Mouse (Mus musculus): ENCODE results near the gene Ssbp3. TPM values are rescaled to one million over a fixed set of nuclear protein-coding genes. Genes with fewer than 3 reads are reported as not detected.

Ssbp3 gene
- total and polyA plus RNA-seq, 3 experiments: 30.5 to 242 (median 116) TPM

DNA sequence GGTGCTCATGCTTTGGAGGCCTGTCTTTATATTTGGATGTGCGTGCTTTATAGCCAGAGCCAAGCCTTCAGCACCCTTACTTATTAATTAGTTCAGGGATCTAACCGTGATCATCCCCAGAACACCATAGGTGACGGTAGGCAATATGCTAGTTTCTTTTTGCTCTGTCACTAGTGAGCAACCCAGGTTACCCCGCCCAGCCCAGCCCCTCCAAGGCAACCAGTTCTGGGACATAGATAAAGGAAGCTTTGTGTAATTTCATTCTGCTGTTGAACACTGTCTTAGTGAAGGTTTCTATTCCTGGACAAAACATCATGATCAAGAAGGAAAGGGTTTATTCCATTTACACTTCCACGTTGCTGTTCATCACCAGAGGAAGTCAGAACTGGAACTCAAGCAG, 94.7 kb downstream of the Ssbp3 start:
- Histone ChIP-seq H3K27ac (ENCODE audit: control insufficient read depth, low read depth, low read length) (peak overlapping the region; percentile 41), H3K9me3 (replicated peaks; ENCODE audit: insufficient read depth, low read length) (no peaks in the 10 kb centered on the region), H3K4me3 (ENCODE audit: control insufficient read depth in 1 of 2, insufficient read depth in 1 of 2, low read depth in 2 of 2, low read length in 2 of 2) (peak overlapping the region in 1 of 2 experiments; percentile 21; a peak in 1 of 4 replicates), H3K4me1 (ENCODE audit: control insufficient read depth in 1 of 2, insufficient read depth in 2 of 2, low read length in 2 of 2) (peaks cover 45 to 64% of the 10 kb centered on the region in 2 experiments), H3K27me3 (ENCODE audit: control insufficient read depth in 1 of 2, insufficient read depth in 2 of 2, low read length in 2 of 2) (no peaks in the 10 kb centered on the region), H3K36me3 (ENCODE audit: control insufficient read depth in 1 of 2, insufficient read depth in 2 of 2, low read length in 2 of 2) (peaks cover 2 to 56% of the 10 kb centered on the region in 2 experiments), H3K9ac (ENCODE audit: control insufficient read depth, low read depth, low read length, poor library complexity, severe bottlenecking) (no peak overlapping the region), H3K79me2 (ENCODE audit: control insufficient read depth, insufficient read depth, low read length, poor library complexity) (peaks cover 19% of the 10 kb centered on the region)
- DNase-seq (ENCODE audit: low read depth, low spot score): peak; percentile 51
- TF ChIP-seq EP300 (IDR thresholded peaks at IDR 0.05; ENCODE audit: low read depth in 1 of 2, low read length in 2 of 2) (no peak), NRF1 (IDR thresholded peaks at IDR 0.05; ENCODE audit: insufficient read depth, low read depth, low read length, poor library complexity, severe bottlenecking) (no peak), POLR2AphosphoS2 (IDR thresholded peaks at IDR 0.05; ENCODE audit: low read length) (no peak), CHD1 (IDR thresholded peaks at IDR 0.05; ENCODE audit: low read depth, low read length) (no peak), ZMIZ1 (IDR thresholded peaks at IDR 0.05; ENCODE audit: low read depth, low read length) (no peak), KAT2A (conservative IDR thresholded peaks at IDR 0.05; ENCODE audit: low read depth, low read length) (no peak), SIN3A (IDR thresholded peaks at IDR 0.05; ENCODE audit: low read length) (no peak), MYC (IDR thresholded peaks at IDR 0.05; ENCODE audit: low read depth, low read length) (no peak), ZNF384 (IDR thresholded peaks at IDR 0.05; ENCODE audit: low read depth, low read length) (no peak)

DNA sequence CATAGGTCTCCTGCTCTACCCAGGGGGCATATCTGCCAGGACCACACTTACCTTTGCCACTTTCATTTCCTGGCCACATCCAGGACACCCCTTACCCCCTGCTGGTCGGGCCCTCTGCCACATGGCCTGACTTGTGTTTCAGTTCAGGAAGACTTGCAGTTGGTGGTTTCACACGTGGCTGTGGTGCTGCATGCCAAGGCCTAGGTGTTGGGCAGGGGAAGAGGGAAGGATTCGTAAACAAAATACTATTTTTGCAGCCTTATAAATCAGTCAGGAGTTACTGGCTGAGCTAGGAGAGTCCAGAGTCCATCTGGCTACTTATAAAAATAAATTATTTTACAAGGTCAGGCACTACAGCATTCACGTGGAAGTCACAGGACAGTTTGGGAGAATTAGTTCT, 95.7 kb downstream of the Ssbp3 start:
- no peaks in the 10 kb centered on the region for H3K27me3 ChIP-seq (ENCODE audit: control insufficient read depth in 1 of 2, insufficient read depth in 2 of 2, low read length in 2 of 2)
- H3K4me1 ChIP-seq (ENCODE audit: control insufficient read depth in 1 of 2, insufficient read depth in 2 of 2, low read length in 2 of 2): peaks cover 43 to 54% of the 10 kb centered on the region in 2 experiments
- peak overlapping the region; percentile 80 for H3K27ac ChIP-seq (ENCODE audit: control insufficient read depth, low read depth, low read length)
- no peaks in the 10 kb centered on the region for H3K9me3 ChIP-seq (replicated peaks; ENCODE audit: insufficient read depth, low read length)
- peaks cover 2 to 48% of the 10 kb centered on the region in 2 experiments for H3K36me3 ChIP-seq (ENCODE audit: control insufficient read depth in 1 of 2, insufficient read depth in 2 of 2, low read length in 2 of 2)
- H3K9ac ChIP-seq (ENCODE audit: control insufficient read depth, low read depth, low read length, poor library complexity, severe bottlenecking): no peak overlapping the region
- no peak for TF ChIP-seq MEF2A (IDR thresholded peaks at IDR 0.05; ENCODE audit: extremely low read depth, insufficient replicate concordance, low read depth, low read length, poor library complexity, severe bottlenecking)
- peak; percentile 62; the same call in 1 of the 2 replicates for TF ChIP-seq MXI1 (IDR thresholded peaks at IDR 0.05; ENCODE audit: low read depth, low read length)
- 0 out of 2 replicates have a peak, but pooled peaks have one; percentile 1 for TF ChIP-seq MYC (IDR thresholded peaks at IDR 0.05; ENCODE audit: low read depth, low read length)
- TF ChIP-seq E2F4 (IDR thresholded peaks at IDR 0.05; ENCODE audit: borderline replicate concordance, low read depth, low read length): no peak
- no peak overlapping the region for H3K4me3 ChIP-seq (ENCODE audit: control insufficient read depth in 1 of 2, insufficient read depth in 1 of 2, low read depth in 2 of 2, low read length in 2 of 2)
- H3K79me2 ChIP-seq (ENCODE audit: control insufficient read depth, insufficient read depth, low read length, poor library complexity): peaks cover 16% of the 10 kb centered on the region
- peak; percentile 29 for DNase-seq (ENCODE audit: low read depth, low spot score)

DNA sequence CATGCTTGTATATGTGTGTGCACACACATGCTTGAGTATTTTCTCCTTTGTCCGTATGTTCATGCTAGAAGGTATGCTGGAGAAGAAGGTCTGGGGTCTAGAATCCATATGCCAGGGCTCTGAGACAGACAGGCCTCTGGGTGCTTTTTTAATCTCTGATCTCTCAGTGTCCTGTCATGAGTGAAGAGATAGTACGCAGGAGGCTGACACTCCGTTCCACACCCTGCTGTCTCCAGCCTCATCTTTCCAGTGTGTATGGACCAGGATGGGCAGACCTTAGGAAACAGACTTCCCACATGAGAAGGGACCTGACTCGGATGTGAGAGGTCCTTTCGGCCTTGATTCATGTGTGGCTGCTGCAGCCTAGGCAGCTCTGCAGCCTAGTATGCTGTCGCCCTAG, 96.3 kb downstream of the Ssbp3 start:
- Histone ChIP-seq H3K79me2 (ENCODE audit: control insufficient read depth, insufficient read depth, low read length, poor library complexity) (peaks cover 14% of the 10 kb centered on the region), H3K27ac (ENCODE audit: control insufficient read depth, low read depth, low read length) (peak overlapping the region; percentile 80), H3K27me3 (ENCODE audit: control insufficient read depth in 1 of 2, insufficient read depth in 2 of 2, low read length in 2 of 2) (no peaks in the 10 kb centered on the region), H3K4me3 (ENCODE audit: control insufficient read depth in 1 of 2, insufficient read depth in 1 of 2, low read depth in 2 of 2, low read length in 2 of 2) (no peak overlapping the region), H3K36me3 (ENCODE audit: control insufficient read depth in 1 of 2, insufficient read depth in 2 of 2, low read length in 2 of 2) (peaks cover 4 to 43% of the 10 kb centered on the region in 2 experiments), H3K9me3 (replicated peaks; ENCODE audit: insufficient read depth, low read length) (no peaks in the 10 kb centered on the region), H3K4me1 (ENCODE audit: control insufficient read depth in 1 of 2, insufficient read depth in 2 of 2, low read length in 2 of 2) (peaks cover 40 to 48% of the 10 kb centered on the region in 2 experiments), H3K9ac (ENCODE audit: control insufficient read depth, low read depth, low read length, poor library complexity, severe bottlenecking) (peak overlapping the region; percentile 16; the same call in 1 of the 2 replicates)
- DNase-seq (ENCODE audit: low read depth, low spot score): no peak
- no peak for TF ChIP-seq MYB (IDR thresholded peaks at IDR 0.05; ENCODE audit: low read depth, low read length)
- TF ChIP-seq EP300 (IDR thresholded peaks at IDR 0.05; ENCODE audit: low read depth in 1 of 2, low read length in 2 of 2): peak in 1 of 2 experiments; percentile 31; a peak in 2 of 4 replicates

All from MEL (cell line).